Mouse (Mus musculus) thymus, adult 2 months (tissue): ENCODE measurements around the gene Gm20538. TPM values are rescaled to one million over a fixed set of nuclear protein-coding genes. Genes with fewer than 3 reads are reported as not detected.

Source experiments
- DNase-seq: peaks from one replicate; pipeline ENCODE4 v3.0.0; 2021
- H3K27ac ChIP-seq: fragments of 200-500 bp; 2 replicates; pipeline ENCODE4 v1.5.1; 2012; ENCODE audit warnings: low read length, control low read depth; ENCODE audit not compliant: control insufficient read depth, insufficient read depth
- H3K27me3 ChIP-seq: fragments of 200-500 bp; 2 replicates; pipeline ENCODE4 v1.6.1; 2012; ENCODE audit warnings: mild to moderate bottlenecking, low read length, moderate library complexity, mixed read lengths; ENCODE audit not compliant: control insufficient read depth, insufficient read depth
- H3K36me3 ChIP-seq: fragments of 200-500 bp; 2 replicates; pipeline ENCODE4 v1.6.1; 2012; ENCODE audit warnings: mild to moderate bottlenecking, low read length, moderate library complexity; ENCODE audit not compliant: control insufficient read depth, insufficient read depth
- H3K4me1 ChIP-seq: fragments of 200-500 bp; replicated peaks from 2 replicates; pipeline ENCODE4 v1.6.1; 2012; ENCODE audit warnings: low read length; ENCODE audit not compliant: control insufficient read depth, insufficient read depth
- H3K4me3 ChIP-seq: fragments of 200-500 bp; 2 replicates; pipeline ENCODE4 v1.5.1; 2012; ENCODE audit warnings: mild to moderate bottlenecking, low read length, control low read depth, moderate library complexity; ENCODE audit not compliant: control insufficient read depth, insufficient read depth
- CTCF ChIP-seq: fragments of 200-500 bp; IDR thresholded peaks from 2 replicates; pipeline ENCODE4 v1.5.1; 2012; ENCODE audit warnings: mild to moderate bottlenecking, control low read depth, low read length, moderate library complexity, borderline replicate concordance; ENCODE audit not compliant: control insufficient read depth, poor library complexity, insufficient read depth; ENCODE audit errors: extremely low read depth
- POLR2A ChIP-seq: fragments of 200-500 bp; IDR thresholded peaks from 2 replicates; pipeline ENCODE4 v1.6.1; 2012; ENCODE audit warnings: mild to moderate bottlenecking, low read length, control low read depth, moderate library complexity; ENCODE audit not compliant: control insufficient read depth, poor library complexity, insufficient read depth; ENCODE audit errors: extremely low read depth
- WGBS: fragments of 180-500 bp; shearing (Covaris S2); methylation state at CpG from one replicate; pipeline ENCODE4 v1.1.7; 2018; 5-methylcytosine and 5-hydroxymethylcytosine counted together
- polyA plus RNA-seq: library from polyadenylated mRNA; depleted of rRNA; stranded (reverse); fragments of >200 nt; gene quantifications from 2 replicates; pipeline ENCODE4 v1.2.3, GENCODE M21; 2012

Gene Gm20538
- polyA plus RNA-seq, 1 experiment, result 6.6 TPM

DNA sequence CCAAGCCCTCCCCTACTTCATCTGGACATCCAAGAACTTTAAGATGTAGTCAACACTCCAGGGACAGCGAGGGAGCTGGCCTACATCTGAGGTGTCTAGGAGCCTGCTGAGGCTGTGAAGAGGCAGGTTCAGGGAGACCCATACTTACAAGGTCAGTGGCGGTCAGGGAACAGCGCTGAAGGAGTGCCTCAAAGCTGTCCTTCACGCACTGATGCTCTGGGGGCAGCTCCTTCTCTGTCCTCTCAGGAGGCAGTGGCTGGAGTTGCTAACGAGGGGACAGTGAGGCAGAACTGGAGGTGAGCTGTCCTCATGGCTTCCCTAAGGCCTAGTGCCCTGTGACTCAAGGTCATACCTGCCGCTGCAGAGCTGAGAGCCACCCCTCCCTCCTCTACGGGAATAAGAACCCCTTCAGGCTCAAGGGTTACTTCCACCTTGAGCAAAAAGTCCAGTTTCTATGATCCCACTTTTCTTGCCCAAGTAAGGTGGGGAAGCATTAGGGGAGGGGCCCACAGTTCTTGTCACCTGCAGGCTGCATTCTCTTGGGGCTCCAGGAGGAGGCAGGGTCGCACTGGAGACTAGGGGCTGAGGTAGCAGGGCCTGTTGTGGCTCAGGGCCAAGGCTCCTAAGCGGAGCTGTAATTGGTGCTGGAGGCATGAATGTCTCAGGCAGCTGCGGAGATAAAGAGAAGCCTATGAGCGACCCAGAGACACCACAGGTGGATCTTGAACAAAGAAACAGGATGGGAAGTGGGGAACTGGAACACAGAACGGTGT lies 34.4 kb downstream of the Gm20538 start:
- peaks cover 29% of the 10 kb centered on the region for H3K4me1 ChIP-seq
- no peaks in the 10 kb centered on the region for H3K27me3 ChIP-seq
- H3K36me3 ChIP-seq, result no peaks in the 10 kb centered on the region
- no peak overlapping the region for H3K4me3 ChIP-seq
- WGBS, result 72% methylated on average over 12 of the region's 12 CpGs
- TF ChIP-seq CTCF (peak; percentile 73; the same call in 1 of the 2 replicates), POLR2A (no peak)
- no peak overlapping the region for H3K27ac ChIP-seq
- DNase-seq, result peak; percentile 70

DNA sequence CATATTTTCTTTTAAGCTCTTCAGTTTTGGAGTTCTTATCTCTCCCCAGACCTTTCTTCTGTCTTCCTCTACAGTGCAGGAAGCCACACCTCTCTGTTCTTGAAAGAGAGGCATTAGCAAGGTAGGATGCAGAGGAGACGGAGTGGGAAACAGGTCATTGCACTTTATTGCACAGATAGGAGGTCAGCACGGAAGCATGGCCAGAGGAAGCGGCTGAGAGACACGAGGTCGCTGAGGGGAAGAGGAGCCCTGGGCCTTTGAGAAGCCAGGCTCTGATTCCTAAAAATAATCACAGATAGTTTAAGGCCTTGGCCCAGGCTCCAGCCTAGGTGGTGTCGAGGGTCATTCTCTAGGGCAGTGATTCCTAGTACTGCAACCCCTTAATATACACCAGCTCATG lies 36.9 kb downstream of the Gm20538 start:
- H3K36me3 ChIP-seq, result no peaks in the 10 kb centered on the region
- H3K27ac ChIP-seq, result no peak overlapping the region
- WGBS, result 75% methylated on average over 6 of the region's 6 CpGs
- no peak for TF ChIP-seq CTCF
- no peak overlapping the region for H3K4me3 ChIP-seq
- no peak for DNase-seq
- peaks cover 48% of the 10 kb centered on the region for H3K4me1 ChIP-seq
- no peaks in the 10 kb centered on the region for H3K27me3 ChIP-seq

DNA sequence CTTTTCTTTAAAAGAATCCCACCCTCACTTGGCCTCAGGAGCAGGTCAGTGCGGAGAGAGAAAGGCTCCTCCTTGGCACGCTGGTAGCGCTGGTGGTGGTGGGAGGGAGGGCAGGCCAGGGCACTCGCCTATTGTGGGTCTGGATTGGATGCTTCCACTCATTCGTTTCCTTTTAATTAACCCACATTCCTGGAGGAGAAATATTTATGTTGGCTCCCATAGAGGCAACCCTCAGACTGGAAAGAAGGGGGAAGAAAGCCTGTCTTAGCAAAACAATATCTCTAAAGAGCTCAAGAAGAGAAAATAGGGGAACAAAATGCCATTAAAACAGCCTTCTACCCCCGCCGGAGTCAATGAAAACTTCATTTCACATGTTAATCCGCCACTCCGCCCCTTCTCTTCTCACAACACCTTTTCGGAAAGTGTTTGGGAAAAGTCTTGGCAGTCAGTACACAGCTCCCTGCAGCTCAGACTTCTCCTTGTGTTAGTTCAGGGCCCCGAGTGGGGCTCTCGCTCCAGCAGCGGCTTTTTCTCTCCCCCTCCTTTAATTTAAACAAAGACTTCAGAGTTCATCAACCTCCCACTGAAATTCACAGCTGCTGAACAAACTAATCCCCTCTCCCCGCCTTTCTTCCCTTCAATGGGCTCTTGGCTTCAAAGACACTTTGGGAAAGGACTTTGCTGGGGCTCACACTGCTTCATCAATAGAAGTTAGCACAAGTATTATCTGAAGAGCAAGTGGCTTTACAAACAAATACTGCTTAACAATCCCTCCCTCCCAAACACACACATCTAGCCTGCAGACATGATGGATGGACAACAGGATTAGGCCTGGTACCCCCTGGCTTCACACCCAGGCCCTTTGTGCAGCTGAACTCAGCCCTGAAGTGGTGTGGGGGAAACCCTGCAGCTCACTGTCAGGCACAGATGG lies 37.8 kb downstream of the Gm20538 start:
- TF ChIP-seq CTCF (no peak), POLR2A (no peak)
- DNase-seq, result no peak
- no peak overlapping the region for H3K27ac ChIP-seq
- WGBS, result 94% methylated on average over 14 of the region's 14 CpGs
- no peaks in the 10 kb centered on the region for H3K36me3 ChIP-seq
- H3K4me1 ChIP-seq, result peaks cover 58% of the 10 kb centered on the region
- H3K4me3 ChIP-seq, result no peak overlapping the region
- H3K27me3 ChIP-seq, result no peaks in the 10 kb centered on the region

DNA sequence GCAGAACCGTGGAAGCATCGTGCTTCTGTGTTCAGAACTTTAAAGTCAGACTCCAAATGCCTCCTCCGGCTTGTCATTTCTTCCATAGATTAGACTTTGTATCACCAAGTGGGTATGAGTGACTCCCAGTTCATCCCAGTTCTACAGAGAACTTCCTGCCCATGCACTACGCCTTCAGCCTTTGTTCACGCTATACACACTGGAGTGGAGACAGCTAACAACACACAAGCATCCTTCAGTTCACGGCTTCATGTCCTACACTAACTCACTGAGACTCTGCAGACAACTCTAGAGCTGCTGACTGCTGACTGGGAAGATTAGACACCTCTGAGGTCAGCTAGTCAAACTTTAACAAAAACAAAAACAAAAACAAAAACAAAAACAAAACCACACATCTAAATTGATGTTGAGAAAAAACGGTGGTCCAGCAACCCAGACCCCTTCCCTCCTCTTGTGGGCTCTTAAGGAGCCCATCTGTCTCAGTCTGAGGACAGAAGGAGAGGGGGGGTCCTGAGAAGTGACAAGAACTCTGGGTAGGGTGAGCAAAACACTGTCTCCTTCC lies 38.6 kb downstream of the Gm20538 start:
- DNase-seq, result no peak
- Histone ChIP-seq H3K27ac (no peak overlapping the region; the same call in 1 of the 2 replicates), H3K4me1 (peaks cover 58% of the 10 kb centered on the region), H3K27me3 (no peaks in the 10 kb centered on the region), H3K36me3 (no peaks in the 10 kb centered on the region), H3K4me3 (no peak overlapping the region)
- WGBS, result 47% methylated on average over 7 of the region's 7 CpGs
- no peak for TF ChIP-seq POLR2A
- no peak for TF ChIP-seq CTCF

DNA sequence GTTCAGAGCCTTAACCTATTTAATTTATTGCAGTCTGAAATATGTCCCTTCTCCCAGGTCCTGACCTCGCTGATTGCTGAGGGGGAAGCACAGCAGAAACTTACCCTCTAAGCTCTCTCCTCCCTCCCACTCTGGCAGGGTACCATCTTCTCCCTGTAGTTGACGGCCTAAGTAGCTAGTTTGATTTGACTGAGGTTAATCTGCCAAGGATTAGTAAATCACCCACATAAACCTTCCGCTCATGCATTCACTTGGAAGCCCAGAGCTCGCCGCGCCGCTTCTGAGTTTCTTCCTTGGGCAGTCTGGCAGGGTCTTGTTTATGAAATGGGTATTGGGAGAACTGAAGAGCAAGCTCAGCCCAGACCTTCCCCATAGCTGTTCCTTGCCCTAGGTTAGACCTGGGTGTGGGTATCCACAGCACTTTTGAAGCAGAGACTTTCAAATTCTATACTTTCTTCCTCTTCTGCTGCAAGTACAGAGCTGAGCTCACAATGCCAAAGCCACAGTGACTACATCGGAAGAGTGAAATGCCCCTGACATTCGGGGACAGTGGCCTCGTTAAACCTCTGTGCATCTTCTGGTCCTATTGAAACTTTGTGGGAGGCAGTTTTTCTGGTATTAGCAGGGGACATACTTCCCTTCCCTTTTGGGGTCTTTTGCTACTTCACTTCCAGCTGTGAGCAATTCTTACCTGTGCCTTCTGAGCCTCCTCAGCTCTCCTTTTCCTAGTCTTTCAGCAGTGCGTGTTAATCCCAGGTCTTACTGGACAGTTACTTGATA lies 39.4 kb downstream of the Gm20538 start:
- Histone ChIP-seq H3K4me1 (peaks cover 54% of the 10 kb centered on the region), H3K36me3 (no peaks in the 10 kb centered on the region), H3K27ac (peak overlapping the region; percentile 87), H3K27me3 (no peaks in the 10 kb centered on the region), H3K4me3 (peak overlapping the region; percentile 20)
- TF ChIP-seq CTCF (no peak), POLR2A (no peak)
- 27% methylated on average over 11 of the region's 11 CpGs for whole genome bisulfite sequencing
- DNase-seq, result peak; percentile 27

DNA sequence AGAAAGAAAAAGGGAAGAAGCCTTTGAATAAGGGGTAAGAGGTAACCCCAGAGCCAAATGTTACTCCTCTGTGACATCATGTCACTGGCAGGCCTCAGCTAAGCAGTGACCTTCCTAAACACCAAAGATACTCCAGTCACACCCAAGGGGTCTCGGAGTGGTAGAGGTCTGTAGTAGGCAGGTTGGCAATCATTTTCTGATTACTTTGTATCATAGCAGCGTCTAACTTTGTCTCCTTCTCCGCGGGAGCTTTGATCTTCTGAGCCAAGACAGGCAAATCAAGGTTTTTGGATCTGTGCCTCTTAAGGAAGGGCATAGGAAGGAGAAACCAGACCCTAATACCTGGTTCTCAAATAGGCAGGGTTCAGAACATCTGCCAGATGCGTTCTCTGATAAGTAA lies 40.0 kb downstream of the Gm20538 start:
- DNase-seq, result peak; percentile 28

More for the DNA sequence above, 40.0 kb downstream of the Gm20538 start:
- no peaks in the 10 kb centered on the region for H3K36me3 ChIP-seq
- no peaks in the 10 kb centered on the region for H3K27me3 ChIP-seq
- no peak for TF ChIP-seq CTCF
- TF ChIP-seq POLR2A, result no peak
- WGBS, result 12% methylated on average over 5 of the region's 5 CpGs
- H3K27ac ChIP-seq, result peak overlapping the region; percentile 67
- H3K4me3 ChIP-seq, result peak overlapping the region; percentile 20; the same call in 1 of the 2 replicates
- H3K4me1 ChIP-seq, result peaks cover 52% of the 10 kb centered on the region
